Mouse (Mus musculus): ENCODE results near the gene H2-Aa.
A peak's percentile ranks its signal among the peaks of the same experiment; 100 is the strongest.

GRCm38 (mm10) chr17:34251666-34252065, 36.0 kb downstream of the H2-Aa start:
- TF ChIP-seq CTCF (IDR thresholded peaks at IDR 0.05; ENCODE audit: low read depth): peak; percentile 34
- TF ChIP-seq EP300 (IDR thresholded peaks at IDR 0.05; ENCODE audit: low read depth): no peak
